Mouse (Mus musculus): ENCODE data around the gene Srrd. TPM values are rescaled to one million over a fixed set of nuclear protein-coding genes. Genes with fewer than 3 reads are reported as not detected.
A peak's percentile ranks its signal among the peaks of the same experiment; 100 is the strongest.

The Srrd gene
- polyA plus RNA-seq, 1 experiment from 2014 or later = 50.0 TPM

DNA sequence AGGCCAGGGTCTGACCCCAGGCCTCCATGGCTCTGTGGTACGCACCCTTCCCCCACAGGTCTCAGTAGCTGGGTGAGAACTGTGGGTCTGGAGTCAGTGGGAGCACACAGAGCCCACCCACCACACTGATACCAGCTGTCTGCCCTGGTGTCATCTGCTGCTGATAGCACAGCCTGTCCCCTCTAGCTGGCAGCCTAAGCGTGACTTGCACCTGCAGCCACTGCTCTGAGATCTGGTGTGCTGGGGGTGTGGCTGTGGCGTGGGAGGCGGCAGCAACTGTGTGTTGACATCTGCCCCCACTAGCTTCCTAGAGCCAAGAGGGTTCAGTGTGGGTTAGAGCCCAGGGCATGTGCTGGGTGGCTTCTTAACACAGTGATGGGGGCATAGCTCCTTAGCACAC is 33.3 kb upstream of the Srrd start:
- H3K4me1 ChIP-seq = peaks cover 24% of the 10 kb centered on the region
- ATAC-seq (ENCODE audit: low FRiP score) = no peak
- no peak overlapping the region for H3K9ac ChIP-seq
- H3K36me3 ChIP-seq (replicated peaks) = peaks cover 57% of the 10 kb centered on the region
- no peaks in the 10 kb centered on the region for H3K9me3 ChIP-seq
- no peak overlapping the region for H3K4me2 ChIP-seq
- no peaks in the 10 kb centered on the region for H3K27me3 ChIP-seq
- H3K4me3 ChIP-seq (replicated peaks) = no peak overlapping the region
- 96% methylated on average over 4 of the region's 4 CpGs for WGBS
- H3K27ac ChIP-seq = no peak overlapping the region

GRCm38 (mm10) chr5:112371933-112372332 is 29.1 kb upstream of the Srrd start:
- H3K4me3 ChIP-seq (replicated peaks) = no peak overlapping the region
- peaks cover 72% of the 10 kb centered on the region for H3K36me3 ChIP-seq (replicated peaks)
- no peaks in the 10 kb centered on the region for H3K9me3 ChIP-seq
- peaks cover 36% of the 10 kb centered on the region for H3K4me1 ChIP-seq
- peak; percentile 90 for ATAC-seq (ENCODE audit: low FRiP score)
- H3K9ac ChIP-seq = peak overlapping the region; percentile 36
- H3K27ac ChIP-seq = peak overlapping the region; percentile 94
- H3K27me3 ChIP-seq = no peaks in the 10 kb centered on the region
- 21% methylated on average over 7 of the region's 7 CpGs for WGBS
- peak overlapping the region; percentile 36 for H3K4me2 ChIP-seq

GRCm38 (mm10) chr5:112370236-112370813 is 27.5 kb upstream of the Srrd start:
- Histone ChIP-seq H3K36me3 (replicated peaks) (peaks cover 70% of the 10 kb centered on the region), H3K4me2 (no peak overlapping the region), H3K27ac (0 out of 2 replicates have a peak overlapping the region, but pooled peaks have one; percentile 1), H3K9ac (no peak overlapping the region), H3K9me3 (no peaks in the 10 kb centered on the region), H3K27me3 (no peaks in the 10 kb centered on the region), H3K4me3 (replicated peaks) (no peak overlapping the region), H3K4me1 (peaks cover 36% of the 10 kb centered on the region)
- 92% methylated on average over 12 of the region's 12 CpGs for WGBS
- no peak for ATAC-seq (ENCODE audit: low FRiP score)

DNA sequence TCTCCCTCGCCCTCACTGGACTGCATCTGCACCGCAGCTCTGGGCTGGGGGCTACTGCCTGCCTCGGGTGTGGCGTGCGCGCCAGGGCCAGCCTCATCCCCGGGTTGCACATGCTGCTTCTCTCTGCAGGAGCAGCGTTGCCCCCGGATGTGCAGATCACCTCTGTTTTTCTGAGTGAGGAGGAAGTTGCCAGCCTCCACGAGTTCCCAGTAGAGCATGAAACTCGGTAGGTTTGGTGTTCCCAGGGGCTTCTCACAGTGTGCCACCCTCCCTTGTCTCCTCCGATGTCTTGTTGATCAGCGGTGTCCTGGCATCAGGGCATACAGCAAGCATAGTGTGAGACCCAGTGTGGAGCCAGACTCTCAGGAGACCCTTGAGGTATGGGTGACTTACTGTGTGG is 26.5 kb upstream of the Srrd start:
- Histone ChIP-seq H3K9me3 (no peaks in the 10 kb centered on the region), H3K4me2 (no peak overlapping the region), H3K27ac (no peak overlapping the region), H3K36me3 (replicated peaks) (peaks cover 71% of the 10 kb centered on the region), H3K4me1 (peaks cover 36% of the 10 kb centered on the region), H3K4me3 (replicated peaks) (no peak overlapping the region), H3K27me3 (no peaks in the 10 kb centered on the region), H3K9ac (peak overlapping the region; percentile 7; the same call in 1 of the 2 replicates)
- no peak for ATAC-seq (ENCODE audit: low FRiP score)
- WGBS = 87% methylated on average over 13 of the region's 13 CpGs

- WGBS = 96% methylated on average over 10 of the region's 10 CpGs
- Histone ChIP-seq H3K4me1 (peaks cover 36% of the 10 kb centered on the region), H3K4me3 (replicated peaks) (no peak overlapping the region), H3K9me3 (no peaks in the 10 kb centered on the region), H3K27ac (no peak overlapping the region), H3K9ac (0 out of 2 replicates have a peak overlapping the region, but pooled peaks have one; percentile 7), H3K27me3 (no peaks in the 10 kb centered on the region), H3K36me3 (replicated peaks) (peaks cover 71% of the 10 kb centered on the region), H3K4me2 (no peak overlapping the region)
- ATAC-seq (ENCODE audit: low FRiP score) = no peak
Observed at GRCm38 (mm10) chr5:112368666-112369065, 25.8 kb upstream of the Srrd start.

DNA sequence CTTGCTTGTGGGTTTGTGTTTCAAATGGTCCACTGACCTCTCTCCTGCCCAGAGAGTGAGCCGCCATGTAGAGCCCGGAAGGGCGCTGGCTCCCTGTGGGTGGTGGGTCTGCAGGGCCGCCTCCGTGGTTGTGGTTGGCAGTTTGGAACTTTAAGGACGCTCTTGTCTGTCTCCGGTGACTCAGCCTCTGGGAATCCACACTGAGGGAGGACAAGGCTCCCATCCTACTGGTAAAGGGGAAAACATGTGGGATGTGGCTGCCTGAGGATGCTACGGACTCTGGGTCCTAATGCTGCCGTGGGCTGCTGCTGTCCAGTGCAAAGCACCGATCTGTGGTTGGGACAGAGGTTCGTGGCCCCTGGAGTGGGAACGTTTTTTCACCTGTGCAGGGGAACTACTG is 25.1 kb upstream of the Srrd start:
- Histone ChIP-seq H3K27me3 (no peaks in the 10 kb centered on the region), H3K4me2 (no peak overlapping the region), H3K9me3 (no peaks in the 10 kb centered on the region), H3K4me3 (replicated peaks) (no peak overlapping the region), H3K36me3 (replicated peaks) (peaks cover 75% of the 10 kb centered on the region), H3K9ac (no peak overlapping the region), H3K27ac (no peak overlapping the region), H3K4me1 (peaks cover 30% of the 10 kb centered on the region)
- 90% methylated on average over 12 of the region's 12 CpGs for WGBS
- no peak for ATAC-seq (ENCODE audit: low FRiP score)

DNA sequence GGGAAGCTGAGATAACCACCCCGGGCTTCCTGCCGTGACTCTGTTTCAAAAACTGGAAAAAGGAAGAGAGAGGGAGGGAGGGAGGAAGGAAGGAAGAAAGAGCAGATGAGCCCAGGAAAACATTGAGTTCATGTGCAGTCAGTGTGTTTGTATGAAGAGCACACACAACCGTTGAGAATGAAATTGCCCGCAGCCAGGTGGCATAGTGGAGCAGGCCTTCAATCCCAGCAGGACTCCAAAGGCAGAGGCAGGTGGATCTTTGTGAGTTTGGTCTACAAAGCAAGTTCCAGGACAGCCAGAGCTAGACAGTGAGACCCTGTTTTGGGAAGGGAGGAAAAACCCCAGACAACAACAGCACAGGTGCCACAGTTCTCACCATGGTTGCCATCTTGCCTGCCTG is 24.5 kb upstream of the Srrd start:
- peaks cover 77% of the 10 kb centered on the region for H3K36me3 ChIP-seq (replicated peaks)
- no peaks in the 10 kb centered on the region for H3K9me3 ChIP-seq
- H3K4me2 ChIP-seq = no peak overlapping the region
- WGBS = 88% methylated on average over 4 of the region's 4 CpGs
- no peak overlapping the region for H3K27ac ChIP-seq
- H3K4me3 ChIP-seq (replicated peaks) = no peak overlapping the region
- peaks cover 24% of the 10 kb centered on the region for H3K4me1 ChIP-seq
- no peak overlapping the region for H3K9ac ChIP-seq
- no peak for ATAC-seq (ENCODE audit: low FRiP score)
- no peaks in the 10 kb centered on the region for H3K27me3 ChIP-seq

DNA sequence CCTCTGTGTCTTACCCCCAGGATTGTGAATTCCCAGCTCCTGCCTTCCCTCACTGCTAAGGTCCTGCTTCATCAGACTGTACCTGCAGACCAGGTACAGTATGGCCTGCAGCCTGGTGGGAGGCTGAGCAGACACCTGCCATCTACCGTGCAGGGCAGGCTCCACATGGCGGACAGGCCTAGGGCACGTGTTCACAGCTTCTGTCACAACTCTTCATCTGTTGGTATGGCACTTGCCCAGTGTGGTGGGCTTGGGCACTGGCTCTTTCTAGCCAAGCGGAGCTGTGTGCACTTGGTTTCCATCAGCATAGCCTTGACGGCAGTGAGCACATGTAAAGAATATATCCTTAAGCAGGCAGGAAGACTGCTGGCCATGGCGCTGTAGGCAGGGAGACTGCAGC is 24.0 kb upstream of the Srrd start:
- ATAC-seq (ENCODE audit: low FRiP score) = no peak
- H3K36me3 ChIP-seq (replicated peaks) = peaks cover 82% of the 10 kb centered on the region
- WGBS = 97% methylated on average over 6 of the region's 6 CpGs

GRCm38 (mm10) chr5:112364184-112364797 is 21.5 kb upstream of the Srrd start:
- Histone ChIP-seq H3K4me2 (no peak overlapping the region), H3K4me3 (replicated peaks) (no peak overlapping the region), H3K27me3 (no peaks in the 10 kb centered on the region), H3K4me1 (no peaks in the 10 kb centered on the region; the same call in 1 of the 2 replicates), H3K27ac (no peak overlapping the region), H3K9ac (no peak overlapping the region), H3K9me3 (no peaks in the 10 kb centered on the region), H3K36me3 (replicated peaks) (peaks cover 66% of the 10 kb centered on the region)
- ATAC-seq (ENCODE audit: low FRiP score) = no peak
- WGBS = 73% methylated on average over 10 of the region's 10 CpGs

More for the DNA sequence above, 24.0 kb upstream of the Srrd start:
- Histone ChIP-seq H3K27ac (no peak overlapping the region), H3K9ac (no peak overlapping the region), H3K4me3 (replicated peaks) (no peak overlapping the region), H3K4me2 (no peak overlapping the region), H3K4me1 (peaks cover 20% of the 10 kb centered on the region), H3K9me3 (no peaks in the 10 kb centered on the region), H3K27me3 (no peaks in the 10 kb centered on the region)

DNA sequence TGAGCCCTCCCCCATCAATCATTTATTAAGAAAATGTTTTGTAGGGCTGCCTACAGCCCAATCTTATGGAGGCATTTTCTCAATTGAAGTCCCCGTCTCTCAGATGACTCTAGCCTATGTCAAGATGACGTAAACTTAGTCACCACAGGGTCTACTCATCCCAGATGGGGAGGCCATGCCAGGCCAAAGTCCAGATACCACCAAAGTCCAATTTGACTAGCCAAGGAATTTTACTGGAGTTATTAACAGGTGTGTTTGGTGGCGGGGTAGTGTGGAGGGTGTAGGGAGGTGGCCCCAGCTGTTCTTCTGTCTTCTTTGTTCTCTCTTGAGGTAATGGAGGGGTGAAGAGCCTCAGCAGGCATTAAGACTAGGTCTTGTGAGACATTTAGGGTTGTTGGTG is 17.2 kb upstream of the Srrd start:
- Histone ChIP-seq H3K27ac (no peak overlapping the region), H3K4me2 (no peak overlapping the region), H3K36me3 (replicated peaks) (peaks cover 68% of the 10 kb centered on the region), H3K9ac (no peak overlapping the region), H3K27me3 (no peaks in the 10 kb centered on the region), H3K9me3 (no peaks in the 10 kb centered on the region), H3K4me3 (replicated peaks) (no peak overlapping the region), H3K4me1 (no peaks in the 10 kb centered on the region)
- ATAC-seq (ENCODE audit: low FRiP score) = no peak
- 92% methylated on average over 3 of the region's 3 CpGs for WGBS

- H3K4me1 ChIP-seq = no peaks in the 10 kb centered on the region
- no peak overlapping the region for H3K4me2 ChIP-seq
- H3K36me3 ChIP-seq (replicated peaks) = peaks cover 68% of the 10 kb centered on the region
- no peak overlapping the region for H3K4me3 ChIP-seq (replicated peaks)
- H3K9me3 ChIP-seq = no peaks in the 10 kb centered on the region
- no peaks in the 10 kb centered on the region for H3K27me3 ChIP-seq
- 89% methylated on average over 4 of the region's 4 CpGs for WGBS
- ATAC-seq (ENCODE audit: low FRiP score) = no peak
- no peak overlapping the region for H3K27ac ChIP-seq
- H3K9ac ChIP-seq = no peak overlapping the region
Observed at GRCm38 (mm10) chr5:112359520-112359919, 16.7 kb upstream of the Srrd start.

DNA sequence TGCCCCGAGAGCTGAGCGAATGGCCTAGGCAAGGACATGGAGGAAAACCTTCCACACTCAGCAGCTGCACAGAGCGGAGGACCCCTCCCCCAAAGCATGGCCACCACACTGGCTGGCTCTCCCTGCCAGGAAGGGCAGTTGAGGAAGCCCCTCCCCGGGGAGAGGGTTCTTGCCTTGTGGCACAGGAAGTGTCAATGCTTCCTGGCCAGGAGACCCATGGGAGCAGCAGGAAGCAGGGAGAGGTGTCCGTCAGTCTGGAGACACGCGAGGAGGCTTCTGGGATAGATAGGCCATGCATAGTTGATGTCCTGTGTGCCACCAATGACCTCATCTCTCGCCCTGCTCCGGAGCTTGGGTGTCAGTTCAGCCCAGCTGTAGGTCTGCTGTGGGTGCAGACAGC is 13.5 kb upstream of the Srrd start:
- no peak overlapping the region for H3K9ac ChIP-seq
- no peak for ATAC-seq (ENCODE audit: low FRiP score)
- H3K9me3 ChIP-seq = no peaks in the 10 kb centered on the region
- H3K27ac ChIP-seq = no peak overlapping the region
- peaks cover 67% of the 10 kb centered on the region for H3K36me3 ChIP-seq (replicated peaks)
- H3K4me1 ChIP-seq = no peaks in the 10 kb centered on the region
- 92% methylated on average over 9 of the region's 9 CpGs for WGBS
- no peak overlapping the region for H3K4me3 ChIP-seq (replicated peaks)
- H3K4me2 ChIP-seq = no peak overlapping the region
- no peaks in the 10 kb centered on the region for H3K27me3 ChIP-seq

DNA sequence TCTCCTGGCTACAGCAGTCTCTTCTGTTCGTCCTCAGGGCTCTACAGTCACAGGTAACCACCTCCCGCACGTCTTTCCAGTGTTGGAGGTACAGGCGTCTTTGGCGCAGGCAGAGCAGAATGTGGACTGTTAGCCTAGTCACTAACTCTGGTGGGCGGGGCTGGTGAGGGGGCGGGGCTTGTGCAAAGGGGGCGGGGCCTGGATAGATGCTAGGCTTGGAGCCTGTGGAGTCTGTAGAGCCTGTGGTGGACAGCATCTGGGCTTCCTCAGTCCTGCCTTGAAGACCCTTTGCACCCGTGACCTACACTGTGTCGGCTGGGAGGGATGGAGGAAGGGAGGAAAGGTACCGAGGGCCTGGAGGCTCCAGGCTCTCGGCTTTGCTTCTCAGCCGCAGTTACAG is 13.1 kb upstream of the Srrd start, which contains the start of gene Gm6583:
TSS of gene Gm6583 (minus strand) at position 124 of the 400 bp plus-strand sequence.
- no peaks in the 10 kb centered on the region for H3K9me3 ChIP-seq
- no peak within 1 kb of the TSS for H3K9ac ChIP-seq
- no peaks in the 10 kb centered on the region for H3K4me1 ChIP-seq
- ATAC-seq (ENCODE audit: low FRiP score) = no peak
- no peak within 1 kb of the TSS for H3K4me3 ChIP-seq (replicated peaks)
- no peak within 1 kb of the TSS for H3K4me2 ChIP-seq
- no peak within 1 kb of the TSS for H3K27ac ChIP-seq
- WGBS = 62% methylated on average over 13 of the region's 13 CpGs
- H3K27me3 ChIP-seq = no peaks in the 10 kb centered on the region
- H3K36me3 ChIP-seq (replicated peaks) = peaks cover 71% of the 10 kb centered on the region
